Mouse (Mus musculus) small intestine, adult 2 months (tissue): Measurements from ENCODE around the gene Fbh1.

Experiments used
- CTCF ChIP-seq: fragments of 200-500 bp; IDR thresholded peaks from 2 replicates; pipeline ENCODE4 v1.5.1; 2012; ENCODE audit warnings: low read depth, mild to moderate bottlenecking, control low read depth, inconsistent platforms, low read length, moderate library complexity, mixed read lengths; ENCODE audit not compliant: insufficient replicate concordance, insufficient read length; ENCODE audit errors: extremely low read depth
- POLR2A ChIP-seq: fragments of 200-500 bp; IDR thresholded peaks from 2 replicates; pipeline ENCODE4 v1.6.1; 2012; ENCODE audit warnings: low read depth, mild to moderate bottlenecking, control low read depth, inconsistent platforms, low read length, moderate library complexity

DNA sequence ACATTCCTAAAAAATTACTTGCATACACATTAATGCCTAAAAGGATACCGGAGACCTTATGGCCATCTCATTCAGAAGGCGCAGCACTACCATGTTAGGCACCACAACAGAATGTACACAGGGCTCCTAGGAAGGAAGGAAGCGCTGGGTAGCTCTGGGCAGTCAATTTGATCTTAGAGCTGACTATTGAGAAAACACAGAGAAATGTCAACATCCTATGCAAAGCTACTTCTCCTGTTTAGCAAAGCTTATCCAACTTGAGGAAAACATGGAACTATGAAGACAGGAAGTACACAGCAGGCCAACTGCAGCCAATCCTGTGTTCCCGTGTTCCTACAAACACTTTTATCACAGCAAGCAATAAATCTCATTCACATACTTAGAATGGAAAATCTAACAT lies 5.7 kb downstream of the Fbh1 start:
- TF ChIP-seq CTCF (no peak), POLR2A (no peak)
